Mouse (Mus musculus): Measurements from ENCODE around the gene Pip4k2a. TPM values are rescaled to one million over a fixed set of nuclear protein-coding genes. Genes with fewer than 3 reads are reported as not detected.

Pip4k2a gene
- polyA plus RNA-seq, 1 experiment: 78.1 TPM

DNA sequence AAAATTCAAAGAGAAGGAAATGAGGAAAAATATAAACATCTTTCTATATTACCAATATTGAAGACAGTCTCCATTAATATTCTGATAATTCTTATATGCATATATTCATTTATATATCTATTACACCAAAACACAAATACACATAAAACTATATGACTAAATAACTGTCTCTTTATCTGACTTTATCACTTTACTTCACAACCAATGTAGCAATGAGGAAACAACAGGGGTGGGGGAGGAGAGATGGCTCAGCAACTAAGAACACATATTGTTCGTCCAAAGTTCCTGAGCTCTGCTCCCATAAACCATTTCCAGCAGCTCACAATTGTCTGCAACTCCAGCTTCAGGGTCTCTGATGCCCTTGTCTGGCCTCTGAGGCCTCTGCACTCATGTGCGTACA lies 47.2 kb downstream of the Pip4k2a start:
- H3K27ac ChIP-seq (ENCODE audit: insufficient read depth, low read length): no peak overlapping the region
- H3K27me3 ChIP-seq (ENCODE audit: control insufficient read depth, insufficient read depth, low read length): no peaks in the 10 kb centered on the region
- no peak overlapping the region for H3K4me3 ChIP-seq (replicated peaks; ENCODE audit: insufficient read depth, low read depth, low read length)
- no peak for DNase-seq
- H3K4me1 ChIP-seq (ENCODE audit: control insufficient read depth, insufficient read depth, low read length): peaks cover 13% of the 10 kb centered on the region; the same call in 1 of the 2 replicates
- TF ChIP-seq POLR2A (IDR thresholded peaks at IDR 0.05; ENCODE audit: borderline replicate concordance, insufficient read depth, low read length) (no peak), CTCF (IDR thresholded peaks at IDR 0.05; ENCODE audit: borderline replicate concordance, insufficient read depth, low read depth, low read length) (no peak)
- WGBS: 95% methylated on average over 2 of the region's 2 CpGs

DNA sequence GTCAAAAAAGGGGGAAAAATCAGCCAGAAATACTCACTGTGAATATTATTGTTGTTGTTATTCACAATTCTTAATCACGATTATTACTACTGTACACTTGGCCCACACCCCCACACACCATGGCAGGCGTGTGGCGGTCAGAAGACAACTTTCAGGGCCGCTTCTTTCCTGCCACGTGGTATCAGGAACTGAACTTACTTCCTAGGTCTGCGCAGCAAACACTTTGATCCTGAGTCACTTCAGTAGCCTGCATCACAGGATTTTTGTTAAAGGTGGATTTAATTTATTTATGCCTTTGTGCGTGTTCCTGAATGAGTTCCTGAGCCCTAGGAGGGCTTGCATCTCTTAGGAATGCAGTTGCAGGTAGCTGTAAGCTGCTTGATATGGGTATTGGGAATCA lies 49.2 kb downstream of the Pip4k2a start:
- H3K4me1 ChIP-seq (ENCODE audit: control insufficient read depth, insufficient read depth, low read length): peaks cover 13% of the 10 kb centered on the region; the same call in 1 of the 2 replicates
- 95% methylated on average over 7 of the region's 7 CpGs for WGBS

DNA sequence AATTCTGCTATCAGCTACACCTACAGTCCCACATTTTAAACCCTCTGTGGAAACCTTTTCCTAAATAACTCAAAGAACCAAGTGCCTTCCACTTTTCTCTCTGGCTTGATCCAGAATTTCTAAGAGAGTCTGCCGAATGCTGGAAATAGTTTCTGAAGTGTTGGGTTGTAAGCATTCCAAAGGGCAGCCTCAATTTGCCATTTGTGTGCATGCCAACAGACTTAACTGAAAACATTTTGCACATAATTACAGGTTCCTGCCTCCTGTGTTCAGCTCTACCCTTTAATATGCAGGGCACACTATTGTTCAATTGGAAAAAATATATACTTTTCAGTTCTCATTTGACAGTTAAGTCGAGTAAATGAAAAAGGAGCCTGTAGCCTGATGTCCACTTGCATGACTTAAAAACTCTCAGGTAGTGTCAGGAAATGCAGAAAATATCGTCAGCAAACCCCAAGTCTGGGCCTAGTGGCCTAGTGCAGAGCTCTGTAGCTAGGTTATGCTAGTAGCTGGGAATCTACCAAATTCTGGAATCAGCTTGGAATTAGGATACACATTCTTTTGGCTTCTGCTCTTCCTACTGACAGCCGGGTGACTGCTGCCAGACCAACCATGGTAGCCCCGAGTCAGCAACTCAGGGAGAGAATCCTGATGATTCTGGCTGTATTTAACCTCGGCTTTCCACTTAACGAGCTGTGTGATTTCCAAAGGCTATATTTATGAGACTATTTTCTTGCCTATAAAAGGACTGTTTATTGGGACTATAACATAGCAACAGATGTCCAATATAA lies 50.1 kb downstream of the Pip4k2a start:
- Histone ChIP-seq H3K4me1 (ENCODE audit: control insufficient read depth, insufficient read depth, low read length) (peaks cover 17% of the 10 kb centered on the region), H3K27me3 (ENCODE audit: control insufficient read depth, insufficient read depth, low read length) (no peaks in the 10 kb centered on the region), H3K4me3 (replicated peaks; ENCODE audit: insufficient read depth, low read depth, low read length) (no peak overlapping the region), H3K27ac (ENCODE audit: insufficient read depth, low read length) (no peak overlapping the region; the same call in 1 of the 2 replicates)
- DNase-seq: peak in 1 of 2 experiments; percentile 53
- TF ChIP-seq POLR2A (IDR thresholded peaks at IDR 0.05; ENCODE audit: borderline replicate concordance, insufficient read depth, low read length) (no peak), CTCF (IDR thresholded peaks at IDR 0.05; ENCODE audit: borderline replicate concordance, insufficient read depth, low read depth, low read length) (no peak)
- 30% methylated on average over 7 of the region's 7 CpGs for WGBS

More for the DNA sequence above, 49.2 kb downstream of the Pip4k2a start:
- Histone ChIP-seq H3K4me3 (replicated peaks; ENCODE audit: insufficient read depth, low read depth, low read length) (no peak overlapping the region), H3K27ac (ENCODE audit: insufficient read depth, low read length) (no peak overlapping the region), H3K27me3 (ENCODE audit: control insufficient read depth, insufficient read depth, low read length) (no peaks in the 10 kb centered on the region)
- TF ChIP-seq POLR2A (IDR thresholded peaks at IDR 0.05; ENCODE audit: borderline replicate concordance, insufficient read depth, low read length) (no peak), CTCF (IDR thresholded peaks at IDR 0.05; ENCODE audit: borderline replicate concordance, insufficient read depth, low read depth, low read length) (no peak)
- DNase-seq: no peak

DNA sequence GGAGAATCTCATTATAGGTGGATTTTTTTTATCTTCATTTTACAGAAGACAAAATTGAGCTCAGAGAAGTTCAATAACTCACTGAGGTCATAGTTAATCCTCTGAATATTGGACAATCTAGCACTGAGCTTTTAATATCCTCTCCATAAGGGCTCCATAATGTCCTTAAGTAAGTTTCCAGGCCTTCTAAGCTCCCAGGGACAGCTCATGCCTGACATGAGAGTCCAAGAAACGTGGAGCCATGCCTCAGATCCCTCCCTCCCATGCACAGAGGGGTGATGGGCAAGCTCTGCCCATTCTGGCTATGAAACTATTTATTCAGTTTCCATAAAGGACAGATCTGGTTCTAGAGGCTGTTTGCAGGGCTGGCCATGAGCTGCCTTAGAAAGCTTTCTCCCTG lies 52.5 kb downstream of the Pip4k2a start:
- Histone ChIP-seq H3K27ac (ENCODE audit: insufficient read depth, low read length) (no peak overlapping the region), H3K4me3 (replicated peaks; ENCODE audit: insufficient read depth, low read depth, low read length) (no peak overlapping the region), H3K27me3 (ENCODE audit: control insufficient read depth, insufficient read depth, low read length) (no peaks in the 10 kb centered on the region), H3K4me1 (ENCODE audit: control insufficient read depth, insufficient read depth, low read length) (peaks cover 17% of the 10 kb centered on the region)
- no peak for TF ChIP-seq POLR2A (IDR thresholded peaks at IDR 0.05; ENCODE audit: borderline replicate concordance, insufficient read depth, low read length)
- no peak for TF ChIP-seq CTCF (IDR thresholded peaks at IDR 0.05; ENCODE audit: borderline replicate concordance, insufficient read depth, low read depth, low read length)
- WGBS: 79% methylated on average over 1 of the region's 1 CpGs
- no peak for DNase-seq

DNA sequence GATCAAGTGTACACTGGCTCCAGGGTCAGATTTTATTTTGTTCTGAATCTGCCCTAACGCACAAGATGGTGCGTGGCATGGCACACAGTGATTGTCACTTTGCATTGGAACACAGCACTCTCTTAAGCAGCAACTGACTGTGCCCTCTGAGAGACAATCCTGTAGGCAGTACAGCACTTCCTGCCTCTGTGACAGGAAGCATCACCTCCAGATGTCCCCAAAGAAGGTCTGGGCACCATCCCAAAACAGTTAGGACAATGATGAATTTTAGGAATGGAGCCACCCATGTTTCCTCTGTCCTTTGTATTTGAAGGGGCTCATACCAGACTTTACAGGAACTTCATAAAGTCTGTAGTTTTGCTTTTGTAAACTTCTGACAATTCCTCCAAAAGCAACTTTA lies 54.0 kb downstream of the Pip4k2a start:
- H3K4me3 ChIP-seq (replicated peaks; ENCODE audit: insufficient read depth, low read depth, low read length): no peak overlapping the region
- peaks cover 17% of the 10 kb centered on the region for H3K4me1 ChIP-seq (ENCODE audit: control insufficient read depth, insufficient read depth, low read length)
- DNase-seq: peak in 1 of 2 experiments; percentile 15
- no peak for TF ChIP-seq CTCF (IDR thresholded peaks at IDR 0.05; ENCODE audit: borderline replicate concordance, insufficient read depth, low read depth, low read length)
- no peak for TF ChIP-seq POLR2A (IDR thresholded peaks at IDR 0.05; ENCODE audit: borderline replicate concordance, insufficient read depth, low read length)
- no peaks in the 10 kb centered on the region for H3K27me3 ChIP-seq (ENCODE audit: control insufficient read depth, insufficient read depth, low read length)
- H3K27ac ChIP-seq (ENCODE audit: insufficient read depth, low read length): no peak overlapping the region
- WGBS: 85% methylated on average over 2 of the region's 2 CpGs

DNA sequence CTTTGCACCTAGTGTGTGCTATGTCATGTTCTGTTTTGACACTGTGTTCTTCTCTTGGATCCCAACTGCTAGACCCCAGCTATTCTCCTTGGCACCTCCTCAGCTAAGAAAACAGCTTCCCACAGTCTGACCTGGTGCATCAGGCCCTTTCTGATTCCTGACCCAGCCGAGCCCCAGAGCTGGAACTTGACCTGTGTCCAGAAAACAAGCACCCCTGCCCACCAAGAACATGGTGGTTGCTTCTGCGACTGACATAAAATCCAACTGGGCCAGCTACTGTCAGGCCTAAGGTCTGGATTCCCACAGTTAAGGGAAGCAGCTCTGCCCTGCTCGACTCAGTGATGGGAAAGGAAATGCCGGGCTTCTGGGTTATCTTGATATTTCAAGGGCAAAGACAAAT lies 54.6 kb downstream of the Pip4k2a start:
- Histone ChIP-seq H3K4me1 (ENCODE audit: control insufficient read depth, insufficient read depth, low read length) (peaks cover 17% of the 10 kb centered on the region), H3K4me3 (replicated peaks; ENCODE audit: insufficient read depth, low read depth, low read length) (no peak overlapping the region), H3K27ac (ENCODE audit: insufficient read depth, low read length) (no peak overlapping the region), H3K27me3 (ENCODE audit: control insufficient read depth, insufficient read depth, low read length) (no peaks in the 10 kb centered on the region)
- TF ChIP-seq CTCF (IDR thresholded peaks at IDR 0.05; ENCODE audit: borderline replicate concordance, insufficient read depth, low read depth, low read length) (no peak), POLR2A (IDR thresholded peaks at IDR 0.05; ENCODE audit: borderline replicate concordance, insufficient read depth, low read length) (no peak)
- no peak for DNase-seq
- WGBS: 77% methylated on average over 4 of the region's 4 CpGs

DNA sequence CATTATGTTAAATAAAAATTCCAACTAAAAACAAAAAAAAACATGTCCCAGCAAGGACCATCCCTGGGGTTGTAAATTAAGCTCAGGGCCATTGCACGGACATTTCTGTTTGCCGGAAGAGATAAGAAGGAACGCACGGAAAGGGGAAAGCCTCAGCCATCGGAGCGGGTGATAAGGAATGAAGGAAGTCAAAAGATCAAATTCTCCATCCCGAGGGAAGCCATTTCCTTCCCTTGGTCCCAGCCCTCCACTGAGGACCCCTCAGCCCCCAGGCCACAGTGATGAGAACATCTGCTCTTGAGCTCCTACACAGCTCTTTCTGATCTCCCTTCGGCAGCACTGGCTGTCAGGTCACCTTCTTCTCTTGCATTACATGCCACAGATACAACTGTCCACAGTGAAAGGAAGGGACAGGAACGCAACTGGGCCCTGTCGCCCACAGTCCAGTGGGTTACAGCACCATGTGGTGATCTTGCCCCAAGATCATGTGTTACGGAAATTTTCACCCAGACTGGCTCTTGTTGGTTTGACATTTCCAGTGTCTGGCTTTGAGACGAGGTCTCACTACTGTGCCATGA lies 57.1 kb downstream of the Pip4k2a start:
- Histone ChIP-seq H3K4me1 (ENCODE audit: control insufficient read depth, insufficient read depth, low read length) (peaks cover 11% of the 10 kb centered on the region), H3K27ac (ENCODE audit: insufficient read depth, low read length) (no peak overlapping the region), H3K4me3 (replicated peaks; ENCODE audit: insufficient read depth, low read depth, low read length) (no peak overlapping the region), H3K27me3 (ENCODE audit: control insufficient read depth, insufficient read depth, low read length) (no peaks in the 10 kb centered on the region)
- DNase-seq: no peak
- 91% methylated on average over 12 of the region's 12 CpGs for WGBS
- no peak for TF ChIP-seq POLR2A (IDR thresholded peaks at IDR 0.05; ENCODE audit: borderline replicate concordance, insufficient read depth, low read length)
- TF ChIP-seq CTCF (IDR thresholded peaks at IDR 0.05; ENCODE audit: borderline replicate concordance, insufficient read depth, low read depth, low read length): no peak

DNA sequence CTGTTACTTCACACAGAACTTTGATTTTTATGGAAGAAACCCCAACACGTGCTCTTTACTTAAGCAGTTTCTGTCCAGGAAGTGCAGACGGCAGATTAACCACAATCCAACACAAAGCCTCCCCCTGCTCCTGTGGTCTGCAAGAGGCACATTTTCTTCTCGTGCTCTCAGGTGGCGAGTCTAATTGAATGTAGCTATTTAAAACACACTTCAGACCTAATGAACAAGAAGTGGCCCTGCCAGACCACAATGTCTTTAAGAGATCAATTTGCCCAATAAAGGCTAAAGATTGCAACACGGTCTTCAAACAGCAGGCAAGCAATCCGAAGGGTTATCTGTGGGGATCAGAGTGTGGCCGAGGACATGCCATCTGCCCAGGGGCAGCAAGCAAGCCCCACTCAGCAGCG lies 59.0 kb downstream of the Pip4k2a start:
- TF ChIP-seq POLR2A (IDR thresholded peaks at IDR 0.05; ENCODE audit: borderline replicate concordance, insufficient read depth, low read length) (no peak), CTCF (IDR thresholded peaks at IDR 0.05; ENCODE audit: borderline replicate concordance, insufficient read depth, low read depth, low read length) (no peak)
- Histone ChIP-seq H3K4me3 (replicated peaks; ENCODE audit: insufficient read depth, low read depth, low read length) (no peak overlapping the region), H3K4me1 (ENCODE audit: control insufficient read depth, insufficient read depth, low read length) (peaks cover 11% of the 10 kb centered on the region), H3K27ac (ENCODE audit: insufficient read depth, low read length) (no peak overlapping the region), H3K27me3 (ENCODE audit: control insufficient read depth, insufficient read depth, low read length) (no peaks in the 10 kb centered on the region)
- 63% methylated on average over 8 of the region's 8 CpGs for WGBS
- DNase-seq: no peak
